ENCODE assay signal across 22 mouse cellular contexts in genomic region chr11:36203896-36204295, GRCm38 (mm10).
A peak's percentile ranks its signal among the peaks of the same experiment; 100 is the strongest.
DNase-seq lines count a peak whose midpoint lies in the region; ATAC-seq and TF ChIP-seq lines count a peak whose summit lies in the region.
"Had no signal": no experiment of that assay in that cellular context is flagged by ENCODE, and none has a peak within 500 bp of the region (broad histone marks: within the 10 kb centered on the region; RNA-seq: fewer than 3 reads in every experiment).

No protein-coding gene starts in this region.

- DNase-seq in frontal cortex, postnatal 10 days (ENCODE audit: low spot score in 2 of 2), result no peak
- DNase-seq in heart, adult 8-10 months (ENCODE audit: low spot score), result no peak
- no peak for DNase-seq in left cerebral cortex, adult 2 months (ENCODE audit: extremely low spot score in 1 of 2, low spot score in 2 of 2)
- DNase-seq in left cerebral cortex, postnatal 4 days, result no peak
- DNase-seq: adrenal gland, postnatal 10 days; B cell, adult 2 months; cerebellum, adult 11-12 months; cerebellum, adult 9-10 months; cerebellum, postnatal 25 days; gastrocnemius, adult 2 months; gastrocnemius, postnatal 25 days; heart, postnatal 4 days had no signal

- 83% methylated on average over 1 of the region's 1 CpGs for WGBS in heart, embryonic 13.5 days

- H3K9me3 ChIP-seq in heart, embryonic 13.5 days, result no peaks in the 10 kb centered on the region
- H3K9me3 ChIP-seq: embryonic facial prominence, embryonic 13.5 days; forebrain, embryonic 12.5 days; hindbrain, embryonic 13.5 days; intestine, embryonic 15.5 days had no signal

- peaks cover 33% of the 10 kb centered on the region for H3K4me1 ChIP-seq in heart, embryonic 13.5 days
- H3K4me1 ChIP-seq in cortical plate, adult 2 months (ENCODE audit: control insufficient read depth, insufficient read depth, low read length), result peaks cover 12% of the 10 kb centered on the region
- H3K4me1 ChIP-seq: embryonic facial prominence, embryonic 13.5 days; forebrain, embryonic 12.5 days; intestine, embryonic 15.5 days had no signal

- TF ChIP-seq CTCF in left cerebral cortex, adult 2 months (IDR thresholded peaks at IDR 0.05), result no peak
- no peak for TF ChIP-seq CTCF in cortical plate, adult 2 months (IDR thresholded peaks at IDR 0.05; ENCODE audit: extremely low read depth, insufficient read depth, low read length)

- no peaks in the 10 kb centered on the region for H3K36me3 ChIP-seq in heart, embryonic 13.5 days
- H3K36me3 ChIP-seq: embryonic facial prominence, embryonic 13.5 days; forebrain, embryonic 12.5 days; G1E; intestine, embryonic 15.5 days had no signal

- H3K4me3 ChIP-seq in heart, embryonic 13.5 days, result no peak overlapping the region
- H3K4me3 ChIP-seq in left cerebral cortex, adult 2 months, result no peak overlapping the region
- H3K4me3 ChIP-seq in cortical plate, adult 2 months (ENCODE audit: insufficient read depth, low read length), result no peak overlapping the region
- H3K4me3 ChIP-seq: embryonic facial prominence, embryonic 13.5 days; forebrain, embryonic 12.5 days; gastrocnemius, adult 2 months; hindbrain, embryonic 13.5 days; intestine, embryonic 15.5 days had no signal

- H3K4me2 ChIP-seq in heart, embryonic 13.5 days, result no peak overlapping the region
- H3K4me2 ChIP-seq: embryonic facial prominence, embryonic 13.5 days; forebrain, embryonic 12.5 days; hindbrain, embryonic 13.5 days; intestine, embryonic 15.5 days had no signal

- no peak for TF ChIP-seq POLR2A in cortical plate, adult 2 months (IDR thresholded peaks at IDR 0.05; ENCODE audit: extremely low read depth, insufficient read depth, low read length)

- peak overlapping the region; percentile 76 for H3K27ac ChIP-seq in heart, embryonic 13.5 days (replicated peaks)
- H3K27ac ChIP-seq in left cerebral cortex, adult 2 months, result peak overlapping the region; percentile 74; the same call in 1 of the 2 replicates
- H3K27ac ChIP-seq in cortical plate, adult 2 months (ENCODE audit: insufficient read depth, low read length), result 0 out of 2 replicates have a peak overlapping the region, but pooled peaks have one; percentile 0
- H3K27ac ChIP-seq: embryonic facial prominence, embryonic 13.5 days; forebrain, embryonic 12.5 days; gastrocnemius, adult 2 months; intestine, embryonic 15.5 days had no signal

- no peaks in the 10 kb centered on the region for H3K27me3 ChIP-seq in heart, embryonic 13.5 days (replicated peaks)
- H3K27me3 ChIP-seq: embryonic facial prominence, embryonic 13.5 days; forebrain, embryonic 12.5 days; hindbrain, embryonic 13.5 days; intestine, embryonic 15.5 days had no signal

- peak; percentile 33 for ATAC-seq in frontal cortex, adult (ENCODE audit: low TSS enrichment)
- ATAC-seq in heart, embryonic 13.5 days (ENCODE audit: extremely low read depth, insufficient number of reproducible peaks, low FRiP score, low TSS enrichment), result no peak
- ATAC-seq: CD4-positive, CD25-positive, alpha-beta regulatory T cell, adult 4 months; forebrain, embryonic 16.5 days; intestine, embryonic 15.5 days had no signal

- intact Hi-C loops in left cerebral cortex, adult 2 months (cut with DNase I), result no loop called here
- intact Hi-C loops in left cerebral cortex, postnatal 4 days (cut with DNase I), result no loop called here

- no peak overlapping the region for H3K9ac ChIP-seq in heart, embryonic 13.5 days
- H3K9ac ChIP-seq: embryonic facial prominence, embryonic 13.5 days; forebrain, embryonic 12.5 days; hindbrain, embryonic 13.5 days; intestine, embryonic 15.5 days had no signal

Comparison
In these comparisons a context has a peak if more than half of its experiments do, and no peak if none do; other contexts are left out.
1. H3K27ac ChIP-seq: peak in every context shown above with its lines; median percentile 76 in heart, embryonic 13.5 days; 74 in left cerebral cortex, adult 2 months; 0 in cortical plate, adult 2 months.